Mouse (Mus musculus): ENCODE data around the gene Mertk. TPM values are rescaled to one million over a fixed set of nuclear protein-coding genes. Genes with fewer than 3 reads are reported as not detected.

Gene Mertk
- polyA plus RNA-seq, 1 experiment: 3.3 TPM

GRCm38 (mm10) chr2:128753295-128753873 lies 54.6 kb downstream of the Mertk start:
- WGBS: 92% methylated on average over 6 of the region's 6 CpGs
- Histone ChIP-seq H3K4me3 (ENCODE audit: control insufficient read depth, insufficient read depth, low read length) (no peak overlapping the region), H3K4me1 (replicated peaks; ENCODE audit: control insufficient read depth, insufficient read depth, low read length) (no peaks in the 10 kb centered on the region), H3K27ac (ENCODE audit: control insufficient read depth, insufficient read depth, low read length) (no peak overlapping the region), H3K36me3 (ENCODE audit: control insufficient read depth, insufficient read depth, low read length) (no peaks in the 10 kb centered on the region), H3K27me3 (ENCODE audit: control insufficient read depth, insufficient read depth, low read length) (no peaks in the 10 kb centered on the region)
- TF ChIP-seq POLR2A (IDR thresholded peaks at IDR 0.05; ENCODE audit: control insufficient read depth, extremely low read depth, insufficient read depth, low read length, poor library complexity) (no peak), CTCF (IDR thresholded peaks at IDR 0.05; ENCODE audit: borderline replicate concordance, control insufficient read depth, extremely low read depth, insufficient read depth, low read length, poor library complexity) (no peak)
- no peak for DNase-seq

- no peaks in the 10 kb centered on the region for H3K27me3 ChIP-seq (ENCODE audit: control insufficient read depth, insufficient read depth, low read length)
- no peak for TF ChIP-seq POLR2A (IDR thresholded peaks at IDR 0.05; ENCODE audit: control insufficient read depth, extremely low read depth, insufficient read depth, low read length, poor library complexity)
- H3K36me3 ChIP-seq (ENCODE audit: control insufficient read depth, insufficient read depth, low read length): no peaks in the 10 kb centered on the region
- H3K4me1 ChIP-seq (replicated peaks; ENCODE audit: control insufficient read depth, insufficient read depth, low read length): no peaks in the 10 kb centered on the region
- H3K27ac ChIP-seq (ENCODE audit: control insufficient read depth, insufficient read depth, low read length): no peak overlapping the region
- 67% methylated on average over 4 of the region's 4 CpGs for WGBS
- no peak for DNase-seq
- no peak overlapping the region for H3K4me3 ChIP-seq (ENCODE audit: control insufficient read depth, insufficient read depth, low read length)
These were observed 56.5 kb downstream of the Mertk start for GRCm38 (mm10) chr2:128755149-128755691.

- no peaks in the 10 kb centered on the region for H3K36me3 ChIP-seq (ENCODE audit: control insufficient read depth, insufficient read depth, low read length)
- DNase-seq: no peak
These were observed 60.1 kb downstream of the Mertk start for GRCm38 (mm10) chr2:128758724-128759340.

GRCm38 (mm10) chr2:128762008-128762407 lies 63.3 kb downstream of the Mertk start:
- no peak for DNase-seq
- Histone ChIP-seq H3K27ac (ENCODE audit: control insufficient read depth, insufficient read depth, low read length) (no peak overlapping the region), H3K36me3 (ENCODE audit: control insufficient read depth, insufficient read depth, low read length) (no peaks in the 10 kb centered on the region), H3K4me3 (ENCODE audit: control insufficient read depth, insufficient read depth, low read length) (no peak overlapping the region), H3K27me3 (ENCODE audit: control insufficient read depth, insufficient read depth, low read length) (no peaks in the 10 kb centered on the region), H3K4me1 (replicated peaks; ENCODE audit: control insufficient read depth, insufficient read depth, low read length) (no peaks in the 10 kb centered on the region)
- 91% methylated on average over 9 of the region's 9 CpGs for WGBS
- TF ChIP-seq POLR2A (IDR thresholded peaks at IDR 0.05; ENCODE audit: control insufficient read depth, extremely low read depth, insufficient read depth, low read length, poor library complexity): no peak
- TF ChIP-seq CTCF (IDR thresholded peaks at IDR 0.05; ENCODE audit: borderline replicate concordance, control insufficient read depth, extremely low read depth, insufficient read depth, low read length, poor library complexity): no peak

More at GRCm38 (mm10) chr2:128758724-128759340, 60.1 kb downstream of the Mertk start:
- WGBS: 89% methylated on average over 10 of the region's 10 CpGs
- no peaks in the 10 kb centered on the region for H3K4me1 ChIP-seq (replicated peaks; ENCODE audit: control insufficient read depth, insufficient read depth, low read length)
- TF ChIP-seq POLR2A (IDR thresholded peaks at IDR 0.05; ENCODE audit: control insufficient read depth, extremely low read depth, insufficient read depth, low read length, poor library complexity): no peak
- no peaks in the 10 kb centered on the region for H3K27me3 ChIP-seq (ENCODE audit: control insufficient read depth, insufficient read depth, low read length)
- no peak overlapping the region for H3K4me3 ChIP-seq (ENCODE audit: control insufficient read depth, insufficient read depth, low read length)
- H3K27ac ChIP-seq (ENCODE audit: control insufficient read depth, insufficient read depth, low read length): no peak overlapping the region

DNA sequence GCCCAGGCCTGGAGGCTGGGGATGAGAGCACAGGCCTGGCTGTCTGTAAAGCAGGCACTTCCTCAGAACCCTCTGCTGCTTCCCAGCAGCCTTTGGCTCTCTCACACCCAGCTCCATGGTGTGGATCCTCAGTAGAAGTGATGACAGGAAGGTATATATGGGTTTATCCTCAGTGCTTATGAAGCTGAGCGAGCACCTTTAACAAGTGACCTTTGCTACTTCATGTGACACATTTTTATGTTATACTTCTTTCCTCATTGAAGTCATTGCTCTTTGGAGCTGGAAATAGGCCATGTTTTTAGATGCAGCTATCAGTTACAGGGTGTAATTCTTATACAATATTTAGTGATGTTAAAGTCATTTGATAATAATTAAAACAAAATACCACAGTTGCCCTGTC lies 67.0 kb downstream of the Mertk start:
- no peak overlapping the region for H3K27ac ChIP-seq (ENCODE audit: control insufficient read depth, insufficient read depth, low read length)
- no peak for DNase-seq
- no peak for TF ChIP-seq POLR2A (IDR thresholded peaks at IDR 0.05; ENCODE audit: control insufficient read depth, extremely low read depth, insufficient read depth, low read length, poor library complexity)
- no peak for TF ChIP-seq CTCF (IDR thresholded peaks at IDR 0.05; ENCODE audit: borderline replicate concordance, control insufficient read depth, extremely low read depth, insufficient read depth, low read length, poor library complexity)
- H3K4me3 ChIP-seq (ENCODE audit: control insufficient read depth, insufficient read depth, low read length): no peak overlapping the region
- 94% methylated on average over 1 of the region's 1 CpGs for WGBS
- no peaks in the 10 kb centered on the region for H3K36me3 ChIP-seq (ENCODE audit: control insufficient read depth, insufficient read depth, low read length)
- no peaks in the 10 kb centered on the region for H3K4me1 ChIP-seq (replicated peaks; ENCODE audit: control insufficient read depth, insufficient read depth, low read length)
- H3K27me3 ChIP-seq (ENCODE audit: control insufficient read depth, insufficient read depth, low read length): no peaks in the 10 kb centered on the region

DNA sequence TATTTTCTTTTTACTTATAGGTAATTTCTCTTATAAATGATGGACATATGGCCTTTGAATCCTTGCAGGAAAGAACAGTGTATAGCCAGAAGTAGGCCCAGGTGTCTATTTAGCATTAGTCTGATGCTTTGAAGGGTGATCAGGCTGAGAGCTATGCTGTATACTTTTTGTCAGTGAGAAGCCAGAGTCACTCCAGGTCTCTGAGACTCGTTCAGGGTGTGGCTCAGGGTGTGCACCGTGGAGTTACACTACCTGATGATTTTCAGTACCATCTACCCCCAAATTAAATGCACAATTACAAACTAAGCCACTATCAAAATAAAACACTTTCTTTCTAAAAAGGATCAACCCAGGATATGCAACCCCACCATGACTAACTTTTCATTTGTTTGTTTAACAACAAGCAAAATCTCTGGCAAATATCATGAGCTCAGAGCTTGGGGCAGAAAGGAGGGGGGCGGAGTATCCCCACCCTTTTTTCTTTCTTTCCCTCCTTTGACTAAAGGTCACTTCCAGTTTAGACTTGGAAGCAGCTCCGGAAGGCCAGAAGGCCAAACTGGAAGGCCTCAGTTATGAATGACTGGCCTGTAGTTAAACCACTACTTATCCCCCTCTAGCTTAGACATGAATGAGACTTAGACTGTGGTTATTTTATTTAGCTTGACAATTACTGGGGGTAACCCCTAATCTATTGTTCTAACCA lies 69.9 kb downstream of the Mertk start:
- no peak overlapping the region for H3K27ac ChIP-seq (ENCODE audit: control insufficient read depth, insufficient read depth, low read length)
- no peak for DNase-seq
- no peak for TF ChIP-seq CTCF (IDR thresholded peaks at IDR 0.05; ENCODE audit: borderline replicate concordance, control insufficient read depth, extremely low read depth, insufficient read depth, low read length, poor library complexity)
- TF ChIP-seq POLR2A (IDR thresholded peaks at IDR 0.05; ENCODE audit: control insufficient read depth, extremely low read depth, insufficient read depth, low read length, poor library complexity): no peak
- no peaks in the 10 kb centered on the region for H3K27me3 ChIP-seq (ENCODE audit: control insufficient read depth, insufficient read depth, low read length)
- H3K4me3 ChIP-seq (ENCODE audit: control insufficient read depth, insufficient read depth, low read length): no peak overlapping the region
- H3K4me1 ChIP-seq (replicated peaks; ENCODE audit: control insufficient read depth, insufficient read depth, low read length): no peaks in the 10 kb centered on the region
- no peaks in the 10 kb centered on the region for H3K36me3 ChIP-seq (ENCODE audit: control insufficient read depth, insufficient read depth, low read length)
- WGBS: 94% methylated on average over 4 of the region's 4 CpGs

Measured in thymus, adult 2 months (tissue).